Mouse (Mus musculus) MEL (cell line): ENCODE results near the gene Gm21915. TPM values are rescaled to one million over a fixed set of nuclear protein-coding genes. Genes with fewer than 3 reads are reported as not detected.

ENCODE experiments used
- DNase-seq: peaks from one replicate; pipeline ENCODE4 v3.0.0; 2011; ENCODE audit warnings: low read depth, low spot score
- H3K27ac ChIP-seq: 2 replicates; pipeline ENCODE4 v1.5.1; 2012; ENCODE audit warnings: low read depth, mild to moderate bottlenecking, control low read depth, low read length, moderate library complexity; ENCODE audit not compliant: control insufficient read depth
- H3K27me3 ChIP-seq, 2 experiments: fragments of 150-350 bp in 1 of 2; sonication (generic) in 1 of 2; 2 replicates each; pipeline ENCODE4 v1.6.1; 2012; ENCODE audit warnings: low read length in 2 of 2, mild to moderate bottlenecking in 2 of 2, improper control_type of control experiment in 1 of 2, moderate library complexity in 1 of 2; ENCODE audit not compliant: insufficient read depth in 2 of 2, control insufficient read depth in 1 of 2
- H3K36me3 ChIP-seq, 2 experiments: 2 replicates each; pipeline ENCODE4 v1.6.1; 2012 to 2014; ENCODE audit warnings: low read length in 2 of 2, improper control_type of control experiment in 1 of 2, inconsistent platforms in 1 of 2, mild to moderate bottlenecking in 1 of 2; ENCODE audit not compliant: insufficient read depth in 2 of 2, control insufficient read depth in 1 of 2
- H3K4me1 ChIP-seq, 2 experiments: fragments of 150-350 bp in 1 of 2; sonication (generic) in 1 of 2; 2 replicates each; pipeline ENCODE4 v1.6.1; 2012; ENCODE audit warnings: low read length in 2 of 2, improper control_type of control experiment in 1 of 2, mild to moderate bottlenecking in 1 of 2; ENCODE audit not compliant: insufficient read depth in 2 of 2, control insufficient read depth in 1 of 2
- H3K4me3 ChIP-seq, 2 experiments: fragments of 150-350 bp in 1 of 2; sonication (generic) in 1 of 2; 2 replicates each; pipeline ENCODE4 v1.5.1; 2012; ENCODE audit warnings: low read depth in 2 of 2, low read length in 2 of 2, mild to moderate bottlenecking in 2 of 2, moderate library complexity in 2 of 2, control low read depth in 1 of 2, improper control_type of control experiment in 1 of 2; ENCODE audit not compliant: control insufficient read depth in 1 of 2, insufficient read depth in 1 of 2
- H3K79me2 ChIP-seq: 2 replicates; pipeline ENCODE4 v1.6.1; 2012; ENCODE audit warnings: mild to moderate bottlenecking, low read length, moderate library complexity; ENCODE audit not compliant: control insufficient read depth, poor library complexity, insufficient read depth
- H3K9ac ChIP-seq: 2 replicates; pipeline ENCODE4 v1.6.1; 2012; ENCODE audit warnings: low read depth, mild to moderate bottlenecking, control low read depth, low read length, moderate library complexity; ENCODE audit not compliant: control insufficient read depth, poor library complexity, severe bottlenecking
- H3K9me3 ChIP-seq: fragments of 150-350 bp; sonication (generic); replicated peaks from 2 replicates; pipeline ENCODE4 v1.6.1; 2012; ENCODE audit warnings: mild to moderate bottlenecking, low read length, improper control_type of control experiment, moderate library complexity; ENCODE audit not compliant: insufficient read depth
- BHLHE40 ChIP-seq: IDR thresholded peaks from 2 replicates; pipeline ENCODE4 v1.6.1; 2012; ENCODE audit warnings: low read depth, mild to moderate bottlenecking, inconsistent platforms, low read length, improper control_type of control experiment, borderline replicate concordance
- CHD1 ChIP-seq: IDR thresholded peaks from 2 replicates; pipeline ENCODE4 v1.6.1; 2012; ENCODE audit warnings: low read depth, mild to moderate bottlenecking, inconsistent platforms, low read length, improper control_type of control experiment
- CHD2 ChIP-seq: IDR thresholded peaks from 2 replicates; pipeline ENCODE4 v1.6.1; 2011; ENCODE audit warnings: low read length, improper control_type of control experiment
- CTCF ChIP-seq, 3 experiments: IDR thresholded peaks in 2 of 3; conservative IDR thresholded peaks in 1 of 3; 2 replicates each; pipeline ENCODE4 v1.5.1; 2011 to 2012; ENCODE audit warnings: low read length in 3 of 3, low read depth in 2 of 3, mild to moderate bottlenecking in 2 of 3, improper control_type of control experiment in 1 of 3, inconsistent platforms in 1 of 3, mixed read lengths in 1 of 3, moderate library complexity in 1 of 3; ENCODE audit not compliant: control insufficient read depth in 1 of 3, insufficient read depth in 1 of 3, poor library complexity in 1 of 3, severe bottlenecking in 1 of 3
- E2F4 ChIP-seq: IDR thresholded peaks from 2 replicates; pipeline ENCODE4 v1.6.1; 2011; ENCODE audit warnings: low read depth, low read length, improper control_type of control experiment, borderline replicate concordance
- EP300 ChIP-seq, 2 experiments: IDR thresholded peaks; 2 replicates each; pipeline ENCODE4 v1.6.1; 2011; ENCODE audit warnings: improper control_type of control experiment in 2 of 2, low read length in 2 of 2, low read depth in 1 of 2, mild to moderate bottlenecking in 1 of 2
- ETS1 ChIP-seq: IDR thresholded peaks from 2 replicates; pipeline ENCODE4 v1.6.1; 2012; ENCODE audit warnings: low read depth, mild to moderate bottlenecking, inconsistent platforms, low read length, improper control_type of control experiment, moderate library complexity
- GATA1 ChIP-seq: IDR thresholded peaks from 2 replicates; pipeline ENCODE4 v1.6.1; 2011; ENCODE audit warnings: low read depth, low read length, improper control_type of control experiment
- HCFC1 ChIP-seq: IDR thresholded peaks from 2 replicates; pipeline ENCODE4 v1.6.1; 2012; ENCODE audit warnings: low read depth, mild to moderate bottlenecking, inconsistent platforms, low read length, improper control_type of control experiment, moderate library complexity
- JUND ChIP-seq: IDR thresholded peaks from 2 replicates; pipeline ENCODE4 v1.6.1; 2011; ENCODE audit warnings: low read depth, mild to moderate bottlenecking, improper control_type of control experiment, low read length
- MAFK ChIP-seq: IDR thresholded peaks from 2 replicates; pipeline ENCODE4 v1.6.1; 2011; ENCODE audit warnings: low read depth, mild to moderate bottlenecking, low read length, improper control_type of control experiment, borderline replicate concordance
- MAX ChIP-seq: IDR thresholded peaks from 2 replicates; pipeline ENCODE4 v1.6.1; 2011; ENCODE audit warnings: low read length, improper control_type of control experiment
- MEF2A ChIP-seq: IDR thresholded peaks from 2 replicates; pipeline ENCODE4 v1.6.1; 2014; ENCODE audit warnings: low read depth, mild to moderate bottlenecking, inconsistent platforms, low read length, improper control_type of control experiment; ENCODE audit not compliant: poor library complexity, insufficient replicate concordance, severe bottlenecking; ENCODE audit errors: extremely low read depth
- MXI1 ChIP-seq: IDR thresholded peaks from 2 replicates; pipeline ENCODE4 v1.6.1; 2011; ENCODE audit warnings: mild to moderate bottlenecking, low read depth, low read length, improper control_type of control experiment
- MYB ChIP-seq: IDR thresholded peaks from 2 replicates; pipeline ENCODE4 v1.6.1; 2011; ENCODE audit warnings: mild to moderate bottlenecking, low read depth, low read length, improper control_type of control experiment
- NELFE ChIP-seq: IDR thresholded peaks from 2 replicates; pipeline ENCODE4 v1.6.1; 2011; ENCODE audit warnings: low read depth, low read length, improper control_type of control experiment
- NRF1 ChIP-seq: IDR thresholded peaks from 2 replicates; pipeline ENCODE4 v1.6.1; 2014; ENCODE audit warnings: low read depth, mild to moderate bottlenecking, inconsistent platforms, low read length, improper control_type of control experiment, moderate library complexity; ENCODE audit not compliant: poor library complexity, insufficient read depth, severe bottlenecking
- POLR2A ChIP-seq, 2 experiments: IDR thresholded peaks; 2 replicates each; pipeline ENCODE4 v1.6.1; 2011 to 2012; ENCODE audit warnings: low read length in 2 of 2, mild to moderate bottlenecking in 2 of 2, control low read depth in 1 of 2, improper control_type of control experiment in 1 of 2, low read depth in 1 of 2, moderate library complexity in 1 of 2; ENCODE audit not compliant: control insufficient read depth in 1 of 2, insufficient read depth in 1 of 2, poor library complexity in 1 of 2
- POLR2AphosphoS2 ChIP-seq: IDR thresholded peaks from 2 replicates; pipeline ENCODE4 v1.6.1; 2011; ENCODE audit warnings: low read length, improper control_type of control experiment
- POLR2AphosphoS5 ChIP-seq: IDR thresholded peaks from 2 replicates; pipeline ENCODE4 v1.6.1; 2012; ENCODE audit warnings: low read depth, borderline replicate concordance, mild to moderate bottlenecking, inconsistent platforms, low read length, moderate library complexity, mixed read lengths
- TAL1 ChIP-seq: IDR thresholded peaks from 2 replicates; pipeline ENCODE4 v1.6.1; 2012; ENCODE audit warnings: mild to moderate bottlenecking, inconsistent platforms, low read length, moderate library complexity, mixed read lengths
- TCF12 ChIP-seq: IDR thresholded peaks from 2 replicates; pipeline ENCODE4 v1.6.1; 2014; ENCODE audit warnings: low read depth, mild to moderate bottlenecking, inconsistent platforms, low read length, improper control_type of control experiment, moderate library complexity
- UBTF ChIP-seq: IDR thresholded peaks from 2 replicates; pipeline ENCODE4 v1.6.1; 2012; ENCODE audit warnings: low read depth, mild to moderate bottlenecking, inconsistent platforms, low read length, improper control_type of control experiment, moderate library complexity, borderline replicate concordance; ENCODE audit not compliant: insufficient read depth
- USF1 ChIP-seq: IDR thresholded peaks from 2 replicates; pipeline ENCODE4 v1.6.1; 2014; ENCODE audit warnings: low read depth, mild to moderate bottlenecking, inconsistent platforms, low read length, improper control_type of control experiment, moderate library complexity
- ZC3H11A ChIP-seq: IDR thresholded peaks from 2 replicates; pipeline ENCODE4 v1.6.1; 2012; ENCODE audit warnings: low read depth, mild to moderate bottlenecking, inconsistent platforms, low read length, improper control_type of control experiment
- ZKSCAN1 ChIP-seq: IDR thresholded peaks from 2 replicates; pipeline ENCODE4 v1.6.1; 2012; ENCODE audit warnings: low read depth, mild to moderate bottlenecking, inconsistent platforms, low read length, improper control_type of control experiment, moderate library complexity
- polyA plus RNA-seq, 2 experiments: library from polyadenylated mRNA; stranded (reverse) in 1 of 2; unstranded in 1 of 2; fragments of >175 nt in 1 of 2; fragments of >200 nt in 1 of 2; gene quantifications; 2 replicates each; pipeline versions ENCODE4 v1.2.1 to v1.2.4; 2012; ENCODE audit warnings: low replicate concordance in 2 of 2, low read depth in 1 of 2; ENCODE audit not compliant: insufficient read length in 2 of 2, insufficient read depth in 1 of 2, missing spikeins in 1 of 2
- total RNA-seq: library from RNA; depleted of rRNA; stranded (reverse); fragments of 300-350 nt; gene quantifications from 2 replicates; pipeline ENCODE4 v1.2.3, GENCODE M21; 2012

Gene Gm21915
- total and polyA plus RNA-seq, 3 experiments = not detected

GRCm38 (mm10) chr9:40642470-40643220 lies 27.8 kb upstream of the Gm21915 start:
- no peaks in the 10 kb centered on the region for H3K4me1 ChIP-seq
- H3K79me2 ChIP-seq = no peaks in the 10 kb centered on the region
- no peak overlapping the region for H3K4me3 ChIP-seq
- no peaks in the 10 kb centered on the region for H3K9me3 ChIP-seq
- no peak overlapping the region for H3K9ac ChIP-seq
- H3K27me3 ChIP-seq = no peaks in the 10 kb centered on the region
- H3K27ac ChIP-seq = no peak overlapping the region
- TF ChIP-seq E2F4 (no peak), HCFC1 (no peak), ZKSCAN1 (no peak), CHD1 (no peak), JUND (no peak), UBTF (no peak), MEF2A (no peak), POLR2AphosphoS2 (no peak)
- no peak for DNase-seq
- no peaks in the 10 kb centered on the region for H3K36me3 ChIP-seq

- Histone ChIP-seq H3K4me3 (no peak overlapping the region), H3K4me1 (no peaks in the 10 kb centered on the region), H3K9ac (no peak overlapping the region), H3K36me3 (no peaks in the 10 kb centered on the region), H3K9me3 (no peaks in the 10 kb centered on the region), H3K27ac (no peak overlapping the region), H3K27me3 (no peaks in the 10 kb centered on the region), H3K79me2 (no peaks in the 10 kb centered on the region)
- no peak for TF ChIP-seq USF1
- no peak for TF ChIP-seq MAFK
- TF ChIP-seq MYB = no peak
- no peak for DNase-seq
Observed at GRCm38 (mm10) chr9:40649444-40649843, 21.0 kb upstream of the Gm21915 start.

DNA sequence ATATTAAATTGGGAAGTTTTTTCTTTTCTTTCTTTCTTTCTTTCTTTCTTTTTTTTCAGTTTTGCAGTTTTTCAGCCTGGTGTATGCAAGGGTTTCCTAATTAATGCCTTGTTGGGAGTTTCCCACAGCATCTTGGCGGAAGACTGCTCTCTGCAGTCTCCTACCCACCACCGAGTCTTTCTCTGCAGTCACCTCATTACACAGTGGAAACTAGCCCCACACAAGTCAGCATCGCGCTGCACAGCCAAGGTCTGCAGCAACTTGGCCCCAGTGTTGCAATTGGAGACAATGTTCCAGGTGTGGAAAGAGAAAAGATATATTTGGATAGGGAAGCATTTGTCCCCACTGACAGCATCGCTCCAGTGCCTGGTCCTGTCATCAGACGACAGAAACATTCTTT lies 20.4 kb upstream of the Gm21915 start:
- no peaks in the 10 kb centered on the region for H3K9me3 ChIP-seq
- no peak overlapping the region for H3K27ac ChIP-seq
- H3K4me1 ChIP-seq = no peaks in the 10 kb centered on the region
- H3K79me2 ChIP-seq = no peaks in the 10 kb centered on the region
- no peak for DNase-seq
- H3K27me3 ChIP-seq = no peaks in the 10 kb centered on the region
- no peak overlapping the region for H3K9ac ChIP-seq
- H3K36me3 ChIP-seq = no peaks in the 10 kb centered on the region
- H3K4me3 ChIP-seq = no peak overlapping the region
- TF ChIP-seq CTCF (IDR thresholded peaks at IDR 0.05 in 2 of 3, conservative IDR thresholded peaks at IDR 0.05 in 1 of 3; ENCODE audit: control insufficient read depth in 1 of 3, insufficient read depth in 1 of 3, low read depth in 2 of 3, low read length in 3 of 3, poor library complexity in 1 of 3, severe bottlenecking in 1 of 3) = no peak
- no peak for TF ChIP-seq MXI1
- no peak for TF ChIP-seq ZC3H11A
- TF ChIP-seq MEF2A = no peak
- no peak for TF ChIP-seq CHD2
- no peak for TF ChIP-seq MAX
- no peak for TF ChIP-seq ETS1
- TF ChIP-seq POLR2AphosphoS5 = no peak
- no peak for TF ChIP-seq GATA1
- no peak for TF ChIP-seq NELFE
- TF ChIP-seq TAL1 = no peak
- TF ChIP-seq POLR2A (IDR thresholded peaks at IDR 0.05; ENCODE audit: control insufficient read depth in 1 of 2, insufficient read depth in 1 of 2, low read depth in 1 of 2, low read length in 2 of 2, poor library complexity in 1 of 2) = no peak
- no peak for TF ChIP-seq BHLHE40
- TF ChIP-seq EP300 (IDR thresholded peaks at IDR 0.05; ENCODE audit: low read depth in 1 of 2, low read length in 2 of 2) = no peak
- no peak for TF ChIP-seq NRF1
- no peak for TF ChIP-seq TCF12
- TF ChIP-seq MYB = no peak
